Mouse (Mus musculus): ENCODE data around the gene Nbea.
"Not testable (repeated sequence)": the region's sequence is repeated elsewhere in the genome, so short reads cannot be mapped to it uniquely, and the experiment has no call there.

The Nbea gene

DNA sequence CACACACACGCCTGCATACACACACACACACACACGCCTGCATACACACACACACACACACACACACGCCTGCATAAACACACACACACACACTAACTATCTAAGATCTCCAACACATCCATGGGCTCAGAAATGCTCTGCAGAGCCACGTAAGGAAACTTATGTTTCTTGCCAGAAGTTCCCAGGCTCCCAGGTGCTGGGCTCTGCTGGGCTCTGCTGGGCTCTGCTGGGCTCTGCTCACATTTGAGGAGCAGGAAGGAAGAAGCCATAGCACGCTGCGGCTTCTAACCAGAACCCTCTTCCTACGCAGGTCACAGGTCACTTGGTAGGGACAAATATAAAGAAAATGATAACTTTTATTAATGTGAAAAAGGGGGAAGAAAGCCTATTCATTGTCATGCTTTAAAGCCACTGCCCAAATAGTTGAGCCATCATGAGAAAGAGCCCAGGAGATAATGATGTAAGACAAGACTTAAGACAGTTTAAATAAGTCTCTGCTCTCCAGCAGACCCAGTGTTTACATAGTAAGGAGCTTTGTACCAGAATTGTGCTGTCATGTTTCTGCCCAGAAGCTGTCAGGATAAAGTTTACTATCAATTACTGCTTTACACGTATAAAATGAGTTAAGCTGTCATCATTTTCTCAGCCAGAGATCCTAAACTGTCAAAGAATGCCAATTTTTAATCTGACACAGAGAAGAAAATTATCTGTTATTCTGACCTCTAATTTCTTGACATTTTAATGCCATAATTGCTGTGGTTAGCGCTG, 521.6 kb downstream of the Nbea start:
- DNase-seq (ENCODE audit: low spot score), result no peak

DNA sequence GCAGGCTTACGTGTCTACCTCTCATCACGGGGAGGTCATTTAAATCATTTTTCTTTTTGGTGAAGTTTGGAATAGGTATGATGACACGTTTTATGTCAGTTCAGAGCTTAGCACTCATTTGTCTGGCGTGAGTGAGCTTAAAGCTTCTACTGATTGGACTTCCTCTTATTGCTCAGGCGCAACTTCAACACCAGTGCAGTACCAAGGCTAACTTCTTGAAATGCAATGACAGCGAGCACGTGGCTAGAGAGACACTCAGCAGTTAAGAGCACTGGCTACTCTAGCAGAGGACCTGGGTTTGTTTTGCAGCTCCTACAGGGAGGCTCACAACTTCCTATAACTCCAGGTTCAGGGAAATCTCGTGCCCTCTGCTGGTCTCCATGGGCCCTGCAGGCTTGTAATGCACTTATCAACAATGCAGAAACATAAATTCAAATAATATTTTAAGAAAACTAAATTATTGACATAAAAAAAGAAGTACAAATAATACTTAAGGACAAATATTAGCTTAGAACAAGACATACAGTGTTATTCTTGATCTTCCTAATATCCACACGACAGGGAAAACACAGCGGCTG, 523.2 kb downstream of the Nbea start:
- DNase-seq (ENCODE audit: low spot score), result no peak

DNA sequence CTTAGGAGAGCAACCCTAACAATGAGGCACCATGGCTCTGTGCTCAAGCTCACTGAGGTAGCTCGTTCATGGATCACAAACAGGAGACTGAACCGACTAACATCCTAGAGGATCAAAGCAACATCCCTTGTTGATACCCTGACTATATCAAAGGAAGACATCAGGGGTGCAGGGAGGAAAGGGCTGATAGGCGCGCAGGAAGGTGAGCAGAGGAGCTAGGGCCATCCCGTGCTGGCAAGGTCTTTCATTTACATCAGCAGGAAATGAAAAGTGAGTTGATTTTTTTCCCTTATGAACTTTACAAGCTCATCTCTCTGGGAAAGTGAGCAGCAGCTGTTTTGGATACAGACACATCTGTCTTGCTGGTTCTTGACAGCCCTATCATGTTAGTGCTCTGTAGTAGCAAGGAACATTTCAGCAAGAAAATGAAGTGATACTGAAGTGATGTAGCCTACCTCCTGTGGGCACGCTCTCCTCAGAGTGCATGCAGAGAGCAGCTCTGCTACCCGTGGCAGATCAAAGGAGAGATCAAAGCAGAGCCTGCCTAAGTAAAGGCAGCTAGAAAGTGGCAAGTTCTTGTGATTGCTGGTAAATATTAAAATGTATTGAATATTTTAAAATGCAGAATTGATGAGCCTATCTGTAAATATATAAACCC, 523.8 kb downstream of the Nbea start:
- DNase-seq (ENCODE audit: low spot score), result no peak

DNA sequence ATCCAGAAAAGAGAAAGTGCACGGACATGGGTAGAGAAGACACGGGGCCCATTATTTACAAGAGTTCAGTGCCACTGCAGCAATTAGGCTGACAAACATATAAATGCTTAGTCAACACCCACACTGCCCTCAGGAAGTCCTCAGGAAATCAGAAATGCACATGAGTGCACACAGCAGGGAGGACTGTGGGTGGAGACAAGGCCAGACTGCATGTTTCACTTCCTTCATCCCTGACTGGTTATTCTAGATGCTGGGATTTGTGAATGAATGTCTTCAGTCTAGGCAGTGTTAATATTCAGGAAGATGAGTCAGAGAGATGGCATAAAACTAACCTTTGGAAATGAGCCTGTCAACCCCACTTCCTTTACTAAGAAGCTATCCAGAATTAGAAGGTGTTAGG, 531.2 kb downstream of the Nbea start:
- DNase-seq (ENCODE audit: low spot score), result no peak

DNA sequence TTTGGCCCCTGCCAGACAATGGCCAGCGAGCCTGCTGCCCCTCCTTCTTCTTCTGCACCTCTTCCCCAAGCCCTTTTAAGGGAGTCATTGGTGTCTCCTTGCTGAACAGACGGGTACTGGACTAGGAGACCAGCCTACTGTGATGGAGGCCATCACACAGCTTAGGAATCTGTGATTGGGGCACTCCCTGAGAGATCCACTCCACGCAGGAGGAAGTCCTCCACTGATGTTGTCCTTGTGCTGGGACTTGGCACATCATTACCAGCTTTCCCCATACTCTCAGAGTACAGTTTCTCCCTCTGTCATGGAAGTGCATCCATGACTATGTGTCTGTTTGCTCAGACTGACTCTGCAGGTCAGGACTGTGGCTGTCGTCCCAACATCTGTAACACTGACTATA, 531.6 kb downstream of the Nbea start:
- DNase-seq (ENCODE audit: low spot score), result no peak

DNA sequence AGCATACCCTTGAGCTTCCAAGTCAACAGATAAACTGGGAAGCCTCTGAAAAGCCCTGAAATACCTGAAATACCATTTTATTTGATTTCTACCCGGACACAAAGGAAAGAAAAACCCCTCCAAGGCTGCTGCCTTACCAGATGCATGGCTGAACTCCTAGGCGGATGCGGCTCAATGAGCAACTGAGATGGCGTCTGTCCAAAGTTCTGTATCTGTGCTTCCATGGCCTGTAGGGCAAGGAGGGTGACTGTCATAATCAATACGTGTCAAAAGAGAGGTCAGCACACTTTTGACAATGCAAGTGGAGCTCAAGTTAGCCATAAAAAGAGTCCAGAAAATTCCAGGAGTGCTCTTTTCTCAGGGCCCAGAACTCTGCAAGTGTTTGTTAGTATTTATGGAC, 534.0 kb downstream of the Nbea start:
- DNase-seq (ENCODE audit: low spot score), result no peak

DNA sequence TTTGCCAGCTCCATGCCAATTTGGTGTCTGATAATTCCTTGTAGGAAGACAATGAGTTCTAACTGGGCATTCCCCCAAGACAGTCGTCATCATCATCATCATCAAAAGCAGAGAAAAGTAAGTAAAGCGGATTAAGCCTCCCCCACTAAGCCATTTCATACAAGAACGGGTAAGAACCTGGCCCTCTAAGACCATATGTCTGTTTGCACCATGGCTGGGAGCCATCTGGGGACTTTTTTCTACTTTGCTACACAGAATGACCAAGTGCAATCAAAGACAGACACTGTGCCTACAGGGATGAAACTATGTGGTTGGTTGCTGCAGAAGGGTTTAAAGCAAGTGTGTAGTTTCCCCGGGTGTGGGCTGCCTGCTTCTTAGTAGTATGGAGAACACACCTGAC, 535.2 kb downstream of the Nbea start:
- DNase-seq (ENCODE audit: low spot score), result no peak

DNA sequence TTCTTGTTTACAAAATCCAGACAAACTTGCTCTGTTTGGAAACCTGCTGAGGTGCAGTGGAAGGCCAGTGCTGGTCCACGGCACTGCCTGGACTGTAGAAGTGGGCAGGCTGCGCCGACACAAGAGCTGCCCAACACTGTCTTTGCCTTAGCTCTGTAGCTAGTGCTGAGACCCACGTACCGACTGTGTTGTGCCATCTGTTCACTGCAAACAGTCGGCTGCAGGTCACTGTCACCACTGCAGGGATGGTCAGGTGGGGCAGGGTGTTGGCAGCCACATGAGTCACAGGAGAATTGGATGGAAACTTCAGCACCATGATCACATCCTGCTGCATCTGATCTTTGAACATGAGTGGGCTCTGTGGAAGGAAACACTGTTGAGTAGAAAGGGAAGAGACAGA, 536.3 kb downstream of the Nbea start:
- no peak for DNase-seq (ENCODE audit: low spot score)

DNA sequence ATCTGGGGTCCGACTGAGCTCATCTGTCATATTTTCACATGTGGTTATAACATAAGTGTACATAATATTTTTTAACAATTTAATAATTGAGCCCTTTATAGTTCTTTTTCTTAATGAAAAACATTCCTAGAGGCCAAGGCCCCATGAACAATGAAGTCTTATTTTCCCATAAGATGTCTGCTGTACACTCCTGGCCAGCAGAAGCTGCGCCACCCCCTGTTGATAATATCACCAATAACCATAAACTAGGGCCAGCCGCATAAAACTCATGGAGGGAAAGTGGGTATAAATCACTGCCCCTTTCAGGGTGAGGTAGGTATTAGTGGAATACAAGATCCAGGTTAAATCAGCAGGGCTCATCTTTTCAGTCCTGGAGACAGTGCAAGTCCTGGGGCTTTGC, 537.1 kb downstream of the Nbea start:
- no peak for DNase-seq (ENCODE audit: low spot score)

DNA sequence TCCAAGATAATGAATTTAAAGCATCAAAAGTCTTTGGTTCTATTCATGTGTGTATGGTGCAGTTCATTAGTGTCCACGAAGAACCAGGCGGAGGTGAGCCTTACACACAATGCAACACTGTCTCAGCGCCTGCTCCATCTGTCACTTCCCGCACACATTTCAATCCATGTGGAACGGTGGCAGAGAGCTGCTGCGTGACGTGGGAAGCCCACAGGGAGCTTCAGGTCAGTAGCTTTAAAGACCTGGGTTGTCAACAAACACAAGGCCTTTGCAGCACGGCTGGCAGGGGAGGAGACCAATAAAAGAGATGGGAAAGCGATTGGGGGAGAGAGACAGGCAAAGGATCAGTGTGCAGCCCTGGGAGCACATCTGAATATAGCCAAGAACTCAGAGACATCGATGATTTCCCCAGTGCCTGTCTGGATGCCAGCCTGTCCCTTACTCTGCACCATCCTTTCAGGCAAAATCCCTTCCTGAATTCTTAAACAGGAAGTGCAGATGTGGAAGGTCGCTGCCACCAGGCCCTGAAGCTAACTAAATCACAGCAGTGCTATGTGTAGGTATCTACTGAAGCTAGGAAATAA, 539.4 kb downstream of the Nbea start:
- no peak for DNase-seq (ENCODE audit: low spot score)

DNA sequence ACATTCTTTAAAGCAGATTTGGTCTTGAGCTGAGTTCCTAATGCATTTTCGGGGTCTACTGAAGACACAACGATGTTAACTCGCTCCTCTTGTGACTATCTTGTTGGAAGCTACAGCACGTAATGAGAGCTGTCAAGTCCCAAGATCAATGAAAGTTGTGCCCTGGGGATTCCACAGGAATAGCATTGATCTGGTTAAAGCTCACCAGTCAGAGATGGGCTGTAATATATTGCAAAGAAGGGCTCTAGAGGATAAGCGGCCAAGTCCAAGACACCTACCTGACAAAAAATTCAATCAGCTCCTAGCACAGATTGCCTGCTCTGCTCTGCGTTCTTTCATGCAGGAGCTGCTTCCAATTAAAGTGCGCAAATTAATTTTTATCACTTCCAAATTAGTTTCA, 545.8 kb downstream of the Nbea start:
- DNase-seq (ENCODE audit: low spot score), result no peak

DNA sequence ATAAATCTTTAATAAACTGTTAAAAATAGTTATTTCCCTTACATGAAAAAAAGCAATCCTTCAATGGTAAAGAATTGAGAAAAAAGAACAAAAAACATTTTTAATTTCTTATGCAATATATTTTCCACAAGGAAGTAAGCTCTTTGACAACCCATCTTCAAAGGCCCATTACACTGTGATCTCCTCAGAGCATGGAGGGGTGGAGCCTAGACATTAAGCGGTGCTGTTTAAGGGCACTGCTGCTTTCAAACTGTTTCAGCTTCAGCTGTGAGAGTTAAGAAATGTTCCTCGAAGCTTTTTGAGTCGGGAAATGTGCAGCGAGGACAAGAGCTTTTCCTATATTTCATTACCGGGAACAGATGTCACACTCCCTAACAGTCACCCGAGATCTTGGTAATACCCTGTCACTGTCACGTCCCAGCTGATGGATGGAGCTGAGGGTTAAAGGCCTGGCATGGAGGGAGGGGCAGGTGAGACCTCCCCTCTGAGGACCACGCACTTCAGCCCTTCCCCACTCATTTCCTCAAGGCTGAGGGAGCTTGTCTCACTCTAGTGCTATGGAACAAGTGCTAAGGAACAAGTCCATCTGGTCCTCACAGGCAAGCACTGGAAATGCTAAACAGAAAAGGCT, 547.8 kb downstream of the Nbea start:
- DNase-seq (ENCODE audit: low spot score), result no peak

DNA sequence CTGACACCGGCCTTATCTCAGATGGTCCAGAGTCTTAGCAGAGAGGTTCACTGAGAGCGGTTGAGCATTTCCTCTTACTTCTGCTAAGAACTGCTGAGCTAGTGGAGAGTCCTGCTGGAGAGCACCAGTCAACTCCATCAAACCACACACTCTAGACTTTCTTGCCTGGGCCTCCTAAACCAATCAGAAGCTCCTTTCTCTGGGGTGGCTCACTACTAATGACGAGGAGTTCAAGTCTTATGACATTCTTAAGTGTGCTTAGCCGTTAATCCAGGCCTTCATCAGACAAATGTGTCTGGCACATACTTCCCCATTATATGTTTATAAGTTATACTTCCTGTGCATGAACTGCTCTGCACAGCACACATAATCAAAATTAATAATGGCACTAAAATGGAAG, 556.4 kb downstream of the Nbea start:
- DNase-seq (ENCODE audit: low spot score), result no peak

DNA sequence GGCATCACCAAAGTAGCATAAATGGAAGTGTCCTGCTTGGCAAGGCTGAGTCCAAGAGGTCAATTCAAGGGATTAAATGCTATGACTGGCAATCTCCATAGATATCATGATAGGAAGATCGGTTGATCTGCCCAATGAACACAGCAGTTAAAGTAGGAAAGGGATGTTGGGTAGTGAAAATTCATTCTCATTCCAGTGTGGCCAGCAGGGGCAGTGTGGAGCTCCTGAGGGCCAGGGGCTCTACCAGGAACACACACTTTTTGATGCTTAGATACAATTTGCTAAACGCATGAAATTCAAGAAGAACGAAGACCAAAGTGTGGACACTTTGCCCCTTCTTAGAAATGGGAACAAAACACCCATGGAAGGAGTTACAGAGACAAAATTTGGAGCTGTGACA, 561.5 kb downstream of the Nbea start:
- not testable (repeated sequence) for DNase-seq (ENCODE audit: low spot score)

DNA sequence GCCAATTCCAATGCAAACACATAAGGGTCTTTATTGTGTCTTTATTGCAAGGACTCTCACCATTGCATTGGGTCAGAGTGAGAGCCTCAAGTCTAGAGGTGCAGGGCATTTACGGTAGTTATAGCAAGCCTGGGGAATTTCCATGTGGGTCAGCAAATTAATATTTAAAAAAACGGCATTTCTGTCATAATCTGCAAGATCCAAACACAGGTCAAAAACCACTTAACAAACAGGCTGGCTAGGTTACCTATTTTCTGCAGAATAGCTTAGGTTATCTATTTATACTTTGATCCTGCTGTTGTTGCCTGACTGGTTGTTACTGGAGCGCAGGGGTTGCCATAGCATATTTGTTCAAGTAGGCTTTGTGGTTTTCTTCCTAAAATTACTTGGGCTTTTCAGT, 565.1 kb downstream of the Nbea start:
- no peak for DNase-seq (ENCODE audit: low spot score)

DNA sequence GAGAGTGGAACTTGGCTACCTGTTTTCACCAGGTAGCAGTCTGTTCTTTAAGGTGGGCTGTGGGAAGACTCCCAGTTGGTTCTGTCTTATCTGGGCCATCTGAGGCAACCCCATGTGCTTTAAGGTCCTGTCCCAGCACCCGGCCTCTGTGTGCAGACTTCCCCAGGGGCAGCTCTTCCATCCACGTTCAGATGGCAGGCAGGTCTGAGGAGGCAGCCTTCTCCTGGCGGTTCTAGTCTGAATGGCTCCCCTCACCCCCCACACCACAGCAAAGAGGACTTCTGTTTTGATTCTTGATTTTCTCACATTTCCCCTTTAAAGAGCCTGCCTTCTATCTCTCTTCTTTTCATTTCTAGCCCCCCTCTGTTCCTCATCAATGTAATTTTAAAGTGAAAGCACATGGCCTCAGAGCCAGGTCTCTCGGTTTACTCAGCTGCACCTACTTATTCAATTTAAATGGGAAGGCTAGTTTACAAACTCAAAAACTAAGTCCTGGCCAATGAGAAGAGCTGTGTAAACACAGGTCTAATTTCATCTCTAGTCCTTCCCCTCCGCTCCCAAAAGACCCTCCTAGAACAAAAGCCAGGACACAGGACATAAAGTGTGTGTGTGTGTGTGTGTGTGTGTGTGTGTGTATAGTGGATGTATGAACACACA, 570.9 kb downstream of the Nbea start:
- no peak for DNase-seq (ENCODE audit: low spot score)

DNA sequence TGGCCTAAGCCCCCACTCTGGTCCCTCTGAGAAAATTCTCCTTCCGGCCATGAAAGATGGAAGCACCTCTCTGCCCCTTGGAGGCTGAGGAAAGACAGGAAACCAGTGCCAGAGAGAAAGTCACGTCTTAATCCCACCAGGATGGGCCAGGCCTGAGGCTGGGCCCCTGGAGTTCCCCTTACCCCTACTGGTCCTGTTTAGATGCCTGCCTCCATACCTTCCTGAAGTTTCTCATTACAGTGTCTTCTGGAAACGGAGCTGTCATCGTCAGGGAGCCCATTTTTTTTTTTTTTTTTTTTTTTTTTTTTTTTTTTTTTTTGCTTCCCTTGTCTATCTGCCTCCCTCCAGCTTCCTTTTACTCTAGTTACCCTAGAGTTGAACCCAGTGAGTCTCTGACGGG, 571.5 kb downstream of the Nbea start:
- no peak for DNase-seq (ENCODE audit: low spot score)

DNA sequence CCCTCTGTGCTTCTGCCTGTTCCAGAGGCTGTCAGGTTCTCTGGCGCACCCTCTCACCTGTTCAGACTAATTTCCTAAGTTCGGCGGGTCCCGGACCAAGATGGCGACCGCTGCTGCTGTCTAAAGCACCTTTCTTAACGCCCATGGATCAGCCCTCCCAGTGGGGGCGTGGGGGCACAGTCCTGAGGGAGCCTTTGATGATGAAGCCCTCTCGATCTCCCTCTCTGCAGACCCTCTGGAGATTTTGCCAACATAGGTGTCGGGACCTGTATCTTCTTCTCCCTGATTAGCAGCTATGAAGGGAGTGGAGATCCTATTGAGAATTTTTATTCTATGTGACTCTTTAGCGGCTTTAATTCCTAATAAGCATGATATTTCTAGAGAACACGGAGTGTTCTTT, 573.3 kb downstream of the Nbea start:
- no peak for DNase-seq (ENCODE audit: low spot score)

DNA sequence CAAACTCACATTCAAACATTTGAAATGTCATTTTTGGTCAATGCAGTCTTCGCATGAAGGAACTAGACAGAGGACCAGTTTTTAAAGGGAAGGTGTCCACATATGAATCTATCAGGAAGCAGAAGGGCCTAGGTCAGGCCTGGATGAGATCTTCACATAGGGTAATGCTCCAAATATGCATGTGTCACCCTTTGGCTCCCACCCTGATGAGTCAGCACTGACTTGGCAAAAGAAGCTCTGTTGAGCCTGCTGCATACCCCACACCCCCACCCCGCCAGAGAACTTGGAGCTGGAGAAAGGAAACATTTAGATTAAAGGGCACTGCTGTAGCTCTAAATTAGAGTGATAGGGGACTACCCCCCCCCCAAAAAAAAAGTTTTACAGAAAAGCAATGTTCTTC, 583.2 kb downstream of the Nbea start:
- DNase-seq (ENCODE audit: low spot score), result no peak

DNA sequence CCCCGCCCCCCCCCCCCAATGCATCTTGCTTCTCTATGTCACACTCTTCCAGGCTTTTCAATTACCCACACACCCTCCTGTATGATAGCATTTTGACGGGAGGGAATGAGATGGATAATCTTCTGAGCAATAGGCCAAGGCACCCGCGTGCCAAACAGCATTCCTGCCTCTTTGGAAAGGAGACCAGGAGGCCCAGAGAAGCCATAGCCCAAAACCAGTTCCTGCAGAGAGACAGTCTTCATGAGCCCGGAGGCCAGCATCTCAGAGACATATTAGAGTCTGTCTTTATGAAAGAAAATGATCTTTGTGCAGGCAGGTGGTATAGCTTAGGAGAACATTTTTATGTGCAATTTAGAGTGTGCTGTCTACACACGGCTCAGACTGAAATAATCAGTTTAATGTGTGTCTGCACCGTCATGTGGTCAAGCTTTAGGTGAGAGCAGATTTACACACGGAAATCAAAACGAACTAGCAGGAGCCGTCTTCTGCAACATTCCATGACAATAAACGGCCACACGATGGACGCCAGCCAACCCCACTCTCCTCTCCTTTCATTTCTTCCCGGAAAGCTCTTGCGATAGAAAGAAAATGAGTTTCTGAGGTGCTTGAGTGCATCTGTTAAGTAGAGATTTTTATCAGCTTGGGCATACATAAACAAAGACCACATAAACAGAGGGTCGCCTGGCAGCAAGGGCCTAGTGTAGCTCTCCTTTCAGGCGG, 584.0 kb downstream of the Nbea start:
- DNase-seq (ENCODE audit: low spot score), result no peak

DNA sequence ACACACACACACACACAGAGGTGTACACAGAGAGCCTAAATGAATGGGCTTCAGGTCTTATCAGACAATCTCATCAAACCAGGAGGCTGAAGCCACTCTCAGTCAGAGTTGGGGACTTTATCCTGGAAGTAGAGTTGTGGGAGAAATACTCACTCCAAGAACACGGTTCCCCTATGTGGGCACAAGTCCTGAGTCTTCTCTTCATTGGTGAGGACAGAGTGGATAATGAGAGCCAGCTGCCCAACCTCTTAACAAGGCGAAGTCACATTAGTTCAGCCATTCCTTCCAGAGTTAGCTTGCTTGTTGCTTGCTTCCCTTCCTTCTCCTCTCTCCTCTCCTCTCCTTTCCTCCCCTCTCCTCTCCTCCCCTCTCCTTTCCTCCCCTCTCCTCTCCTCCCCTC, 584.8 kb downstream of the Nbea start:
- DNase-seq (ENCODE audit: low spot score), result no peak

DNA sequence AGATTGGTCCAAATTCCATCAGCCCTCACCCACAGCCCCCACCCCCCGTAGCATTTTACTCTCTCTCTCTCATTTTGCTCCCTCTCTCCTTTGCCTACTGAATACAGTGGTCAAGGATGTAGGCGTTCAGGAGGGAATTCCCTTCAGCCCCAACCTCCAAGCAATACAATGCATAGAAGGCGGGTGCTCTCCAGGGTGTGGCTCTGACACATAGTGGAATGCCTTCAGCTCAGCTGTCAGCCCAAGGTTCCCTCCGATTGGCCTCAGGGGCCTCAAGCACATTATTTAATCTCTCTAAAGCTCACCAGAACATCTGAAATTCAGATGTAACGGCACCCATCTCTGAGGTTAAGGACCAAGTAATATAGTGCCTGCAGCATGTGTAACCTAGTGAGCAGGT, 590.2 kb downstream of the Nbea start:
- DNase-seq (ENCODE audit: low spot score), result no peak
